Mouse (Mus musculus) C2C12 (cell line): ENCODE results near the gene Cmas. TPM values are rescaled to one million over a fixed set of nuclear protein-coding genes. Genes with fewer than 3 reads are reported as not detected.

ENCODE experiments used
- H3K27me3 ChIP-seq: one replicate; pipeline ENCODE4 v1.6.1; 2011; ENCODE audit not compliant: control insufficient read depth, insufficient read depth, insufficient read length
- H3K36me3 ChIP-seq: one replicate; pipeline ENCODE4 v1.6.1; 2011; ENCODE audit not compliant: control insufficient read depth, insufficient read depth
- H3K4me3 ChIP-seq: one replicate; pipeline ENCODE4 v1.5.1; 2011; ENCODE audit warnings: mild to moderate bottlenecking, control low read depth; ENCODE audit not compliant: poor library complexity, insufficient read depth, severe bottlenecking
- H3K79me2 ChIP-seq: one replicate; pipeline ENCODE4 v1.6.1; 2011; ENCODE audit not compliant: control insufficient read depth, insufficient read depth
- H3K79me3 ChIP-seq: one replicate; pipeline ENCODE4 v1.6.1; 2011; ENCODE audit warnings: low read depth, control low read depth
- H3ac ChIP-seq: one replicate; pipeline ENCODE3; 2011; ENCODE audit warnings: low read depth; ENCODE audit not compliant: control insufficient read depth, insufficient read length
- CEBPB ChIP-seq: IDR thresholded peaks from one replicate; pipeline ENCODE4 v1.6.1; 2011; ENCODE audit warnings: low read depth, mild to moderate bottlenecking, control low read depth, moderate library complexity
- CTCF ChIP-seq: IDR thresholded peaks from one replicate; pipeline ENCODE4 v1.5.1; 2011; ENCODE audit not compliant: control insufficient read depth, insufficient read depth, insufficient read length
- FOSL1 ChIP-seq: IDR thresholded peaks from one replicate; pipeline ENCODE4 v1.8.0; 2011; ENCODE audit warnings: mild to moderate bottlenecking, low read length; ENCODE audit not compliant: poor library complexity, insufficient read depth, severe bottlenecking
- MAX ChIP-seq: IDR thresholded peaks from one replicate; pipeline ENCODE4 v1.6.1; 2011; ENCODE audit warnings: mild to moderate bottlenecking, control low read depth
- MYOD1 ChIP-seq: IDR thresholded peaks from one replicate; pipeline ENCODE4 v1.6.1; 2011; ENCODE audit warnings: low read depth; ENCODE audit not compliant: control insufficient read depth, insufficient read length
- MYOG ChIP-seq: IDR thresholded peaks from one replicate; pipeline ENCODE4 v1.6.1; 2011; ENCODE audit not compliant: control insufficient read depth, insufficient read length; ENCODE audit errors: extremely low read depth
- USF1 ChIP-seq: IDR thresholded peaks from one replicate; pipeline ENCODE4 v1.6.1; 2011; ENCODE audit warnings: low read depth, mild to moderate bottlenecking, control low read depth, moderate library complexity
- polyA plus RNA-seq: library from polyadenylated mRNA; unstranded; fragments of >200 nt; fragmentation: generic; extraction: Trizol; gene quantifications from one replicate; pipeline ENCODE4 v1.2.1, GENCODE M21; 2012; ENCODE audit warnings: missing spikeins

Cmas gene
- polyA plus RNA-seq, 1 experiment = 34.1 TPM

DNA sequence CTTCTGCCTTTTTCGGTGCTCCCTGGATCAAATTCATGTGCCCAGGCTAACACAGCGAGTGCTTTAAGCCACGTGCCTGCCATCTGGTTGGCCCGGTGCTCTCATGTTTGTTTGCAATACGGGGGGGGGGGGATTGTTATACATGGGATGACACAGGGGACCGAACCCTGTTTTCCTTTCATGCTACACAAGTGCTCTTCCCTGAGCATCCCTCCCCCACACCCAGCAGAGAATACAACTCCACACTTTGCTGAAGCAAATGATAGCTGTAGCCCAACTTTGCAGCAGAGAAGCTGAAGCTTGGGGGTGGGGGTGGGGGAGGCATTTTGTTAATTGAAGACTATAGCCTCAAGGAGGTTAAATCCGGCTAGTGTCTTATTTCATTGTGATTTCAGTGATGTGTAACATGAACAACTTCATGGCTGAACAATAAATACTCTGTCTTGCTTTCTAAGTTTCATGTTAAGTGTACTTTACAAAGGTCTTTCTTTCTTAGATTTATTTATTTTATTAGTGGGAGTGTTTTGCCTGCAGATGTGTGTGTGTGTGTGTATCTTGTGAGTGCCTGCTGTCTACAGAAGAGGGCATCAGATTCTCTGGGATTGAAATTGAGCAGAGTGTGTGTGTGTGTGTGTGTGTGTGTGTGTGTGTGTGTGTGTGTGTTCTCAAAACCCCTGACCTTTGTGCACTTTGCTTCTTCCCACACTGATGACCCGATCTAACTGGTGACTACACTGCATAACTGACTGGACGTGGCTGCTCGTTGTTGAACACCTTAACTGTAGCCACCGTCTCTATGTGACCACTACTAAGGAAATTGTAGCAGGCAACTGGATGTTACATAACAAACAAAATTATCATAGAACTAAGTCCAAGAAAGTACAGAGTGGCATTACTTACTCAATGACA is 46.4 kb downstream of the Cmas start:
- Histone ChIP-seq H3K4me3 (no peak overlapping the region), H3K36me3 (no peaks in the 10 kb centered on the region), H3ac (no peak overlapping the region), H3K79me2 (no peaks in the 10 kb centered on the region), H3K27me3 (no peaks in the 10 kb centered on the region), H3K79me3 (no peaks in the 10 kb centered on the region)
- TF ChIP-seq MAX (no peak), CEBPB (no peak), USF1 (no peak), FOSL1 (no peak), MYOG (no peak), MYOD1 (no peak)

DNA sequence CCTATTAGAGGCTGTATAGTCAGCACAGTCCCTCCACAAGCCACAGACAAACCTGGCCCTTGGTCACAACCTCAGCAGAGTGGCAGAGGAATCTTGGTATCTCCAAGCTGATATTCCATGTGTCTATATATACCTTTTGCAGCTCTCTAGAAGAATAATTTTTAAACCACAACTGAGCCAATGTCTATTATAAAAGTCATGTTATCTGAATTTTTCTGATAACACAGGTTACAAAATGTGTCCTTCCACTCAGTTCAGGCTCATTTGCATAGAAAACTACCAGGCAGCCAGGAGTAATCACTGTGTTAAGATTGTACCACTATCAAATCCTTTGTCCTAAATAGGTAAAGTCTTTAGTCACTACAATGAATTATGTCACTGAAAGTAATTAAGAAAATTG is 47.9 kb downstream of the Cmas start, which contains the start of gene Sult6b2:
Gene Sult6b2, minus strand, starts transcription at position 101 of the 400 bp plus-strand sequence.
- TF ChIP-seq CEBPB (no peak), MYOD1 (no peak), MYOG (no peak), USF1 (no peak), CTCF (no peak), MAX (no peak), FOSL1 (no peak)
- Histone ChIP-seq H3ac (no peak within 1 kb of the TSS), H3K4me3 (no peak within 1 kb of the TSS)

DNA sequence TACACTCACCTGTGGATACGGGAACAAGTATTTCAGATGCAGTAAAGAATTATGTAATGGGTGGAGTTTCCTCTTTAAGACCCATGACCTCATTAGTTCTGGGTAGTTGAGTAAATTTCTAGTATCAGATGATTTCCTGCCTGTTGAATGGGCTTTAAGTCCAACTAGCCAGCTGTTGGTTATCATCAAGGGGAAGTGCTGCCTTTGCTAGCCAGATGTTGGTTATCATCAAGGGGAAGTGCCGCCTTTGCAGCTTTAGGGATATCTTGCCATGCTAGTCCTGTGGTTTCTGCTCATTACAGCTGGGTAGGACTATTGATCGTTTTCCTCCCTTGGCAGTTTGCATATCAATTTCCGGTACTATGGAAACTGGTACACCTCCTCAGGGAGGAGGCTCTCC is 49.8 kb downstream of the Cmas start:
- TF ChIP-seq MAX (no peak), CTCF (no peak), MYOG (no peak), MYOD1 (no peak), CEBPB (no peak), FOSL1 (no peak), USF1 (no peak)

More for the DNA sequence above, 47.9 kb downstream of the Cmas start, which contains the start of gene Sult6b2:
- Histone ChIP-seq H3K36me3 (no peaks in the 10 kb centered on the region), H3K27me3 (no peaks in the 10 kb centered on the region), H3K79me3 (no peaks in the 10 kb centered on the region), H3K79me2 (no peaks in the 10 kb centered on the region)

DNA sequence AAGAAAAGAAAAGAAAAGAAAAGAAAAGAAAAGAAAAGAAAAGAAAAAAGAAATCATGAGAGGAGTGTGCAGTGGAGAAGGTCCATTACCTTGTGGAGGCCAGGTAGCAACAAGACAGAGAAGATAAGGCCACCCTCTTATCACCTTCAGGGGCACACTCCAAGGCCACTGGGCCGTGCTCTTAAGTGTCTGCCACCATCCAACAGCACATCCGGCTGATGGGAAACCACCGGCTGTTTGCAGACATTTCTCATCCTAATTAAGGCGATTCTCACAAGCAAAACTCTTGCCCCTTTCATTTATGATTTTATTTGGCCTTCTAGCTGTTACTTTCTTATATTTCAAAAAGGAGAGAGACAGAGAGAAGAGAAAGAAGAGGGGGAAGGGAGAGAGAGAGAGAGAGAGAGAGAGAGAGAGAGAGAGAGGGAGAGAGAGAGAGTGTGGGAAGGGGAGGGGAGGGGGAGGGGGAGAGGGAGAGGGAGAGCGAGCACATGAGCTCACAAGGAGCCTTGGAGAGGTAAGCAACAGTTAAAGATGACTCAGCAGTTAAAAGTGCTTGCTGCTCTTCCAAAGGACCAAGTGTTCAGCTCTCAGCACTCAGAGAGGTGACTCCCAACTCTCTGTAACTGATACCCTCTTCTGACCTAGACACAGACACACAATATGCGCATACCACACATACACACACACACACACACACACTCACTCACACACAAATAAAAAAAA is 53.0 kb downstream of the Cmas start:
- Histone ChIP-seq H3K36me3 (no peaks in the 10 kb centered on the region), H3K79me3 (no peaks in the 10 kb centered on the region), H3ac (no peak overlapping the region), H3K27me3 (no peaks in the 10 kb centered on the region), H3K79me2 (no peaks in the 10 kb centered on the region), H3K4me3 (no peak overlapping the region)
- no peak for TF ChIP-seq MAX
- no peak for TF ChIP-seq MYOD1
- TF ChIP-seq USF1 = no peak
- no peak for TF ChIP-seq MYOG
- no peak for TF ChIP-seq CTCF
- no peak for TF ChIP-seq CEBPB
- TF ChIP-seq FOSL1 = no peak

More for the DNA sequence above, 49.8 kb downstream of the Cmas start:
- no peaks in the 10 kb centered on the region for H3K79me3 ChIP-seq
- H3K79me2 ChIP-seq = no peaks in the 10 kb centered on the region
- H3K36me3 ChIP-seq = no peaks in the 10 kb centered on the region
- no peak overlapping the region for H3K4me3 ChIP-seq
- no peak overlapping the region for H3ac ChIP-seq
- no peaks in the 10 kb centered on the region for H3K27me3 ChIP-seq

DNA sequence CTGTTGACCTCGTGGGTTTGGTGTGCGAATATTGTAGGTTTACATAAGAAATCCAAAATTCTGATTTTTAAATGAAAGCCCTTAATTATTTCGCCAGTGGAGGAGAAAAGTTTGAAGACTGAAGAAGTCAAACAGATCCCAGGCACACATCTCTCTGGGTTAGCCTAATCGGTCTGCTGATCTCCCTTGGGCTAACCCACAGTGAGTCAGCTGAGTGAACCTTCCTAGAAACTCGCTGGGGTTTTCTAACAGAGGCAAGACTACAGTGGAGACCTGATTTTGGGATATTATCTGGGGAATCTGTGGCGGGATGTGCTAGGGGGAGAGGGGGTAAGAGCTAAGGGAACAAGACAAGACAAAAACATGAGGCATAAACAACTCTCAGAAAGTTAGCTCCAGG is 53.8 kb downstream of the Cmas start:
- Histone ChIP-seq H3ac (no peak overlapping the region), H3K36me3 (no peaks in the 10 kb centered on the region), H3K79me3 (no peaks in the 10 kb centered on the region), H3K27me3 (no peaks in the 10 kb centered on the region), H3K4me3 (no peak overlapping the region), H3K79me2 (no peaks in the 10 kb centered on the region)
- no peak for TF ChIP-seq MAX
- no peak for TF ChIP-seq FOSL1
- TF ChIP-seq MYOG = no peak
- no peak for TF ChIP-seq MYOD1
- no peak for TF ChIP-seq CTCF
- TF ChIP-seq USF1 = no peak
- TF ChIP-seq CEBPB = no peak
